Mouse (Mus musculus) kidney, adult 11 months (tissue): ENCODE measurements around the gene Rgs18.

ENCODE experiments used
- DNase-seq: peaks from one replicate; pipeline ENCODE4 v3.0.0; 2022

Gene Rgs18

DNA sequence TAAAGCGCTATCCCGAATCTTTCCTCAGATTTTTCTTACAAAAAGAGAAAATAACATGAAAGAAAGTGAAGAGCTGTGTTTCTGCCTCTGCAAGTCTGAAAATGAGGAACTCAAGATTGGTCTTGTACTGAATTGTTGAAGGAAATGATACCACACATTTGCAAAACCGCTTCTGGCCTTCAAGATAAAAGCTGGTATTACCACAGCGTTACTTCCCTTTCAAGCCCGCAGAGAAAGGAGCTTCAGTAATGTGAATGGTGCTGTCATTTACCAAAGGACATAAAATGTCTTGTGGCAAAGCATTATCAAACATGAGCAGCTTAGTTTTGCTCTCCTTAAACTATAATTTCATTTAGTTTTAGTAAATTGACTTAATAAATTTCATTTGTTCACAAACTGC, at the start of gene Rgs18:
Gene Rgs18 (minus strand): TSS at position 105 of the 400 bp plus-strand sequence.
- no peak for DNase-seq

DNA sequence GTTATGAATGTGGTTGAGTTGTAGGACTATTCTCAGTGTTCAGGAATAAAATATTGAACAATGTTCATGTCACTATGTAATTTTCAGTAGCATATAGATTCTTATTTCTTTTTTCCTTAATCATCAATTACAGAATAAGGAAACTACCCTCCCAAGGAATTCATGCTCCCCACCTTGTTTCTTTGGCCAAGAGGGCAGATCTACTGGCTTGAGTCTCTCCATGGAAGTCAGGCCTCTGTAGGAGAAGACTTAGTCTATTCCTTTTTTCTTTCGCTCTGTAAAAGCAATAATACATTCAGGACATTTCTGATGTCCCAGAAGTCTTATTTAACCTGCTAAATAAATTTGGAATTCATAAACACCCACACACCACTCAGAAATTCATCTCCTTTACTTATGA, 841 bp downstream of the Rgs18 start:
- no peak for DNase-seq

DNA sequence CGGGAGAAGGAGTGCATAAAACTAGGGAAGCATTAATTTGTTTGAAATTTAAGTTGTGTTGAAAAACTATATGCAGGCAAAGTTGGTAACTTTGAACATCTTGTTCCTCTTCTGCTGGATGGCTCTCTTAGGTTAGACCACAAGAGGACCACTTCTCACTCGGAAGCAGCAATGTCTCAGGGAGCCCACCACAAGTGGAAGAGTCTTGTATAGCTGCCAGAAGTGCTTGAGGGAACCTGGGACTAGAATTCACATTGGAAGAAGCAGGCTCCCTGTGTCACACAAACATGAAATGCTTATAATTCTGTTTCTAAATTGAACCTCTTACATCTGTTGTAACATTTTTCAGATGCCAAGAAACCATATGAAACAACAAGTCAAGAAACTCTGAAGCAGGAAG, 9.0 kb downstream of the Rgs18 start:
- DNase-seq: no peak

DNA sequence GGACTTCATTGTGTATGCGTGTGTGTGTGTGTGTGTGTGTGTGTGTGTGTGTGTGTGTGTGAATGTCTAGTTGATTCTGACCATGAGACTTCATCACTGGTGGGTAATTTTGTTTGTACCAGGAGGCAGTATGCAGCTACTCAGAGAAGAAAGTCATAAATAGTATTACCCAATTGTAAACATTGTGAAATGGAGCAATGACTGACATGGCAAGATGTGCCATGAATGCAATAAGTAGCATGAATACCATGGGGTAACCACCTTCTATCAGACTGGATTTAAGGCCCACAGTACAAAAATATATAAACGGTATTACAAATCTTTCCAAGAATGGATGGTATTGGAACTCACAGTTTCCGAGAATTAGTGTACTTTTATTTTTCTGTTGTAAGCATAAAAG, 14.4 kb downstream of the Rgs18 start:
- DNase-seq: no peak

DNA sequence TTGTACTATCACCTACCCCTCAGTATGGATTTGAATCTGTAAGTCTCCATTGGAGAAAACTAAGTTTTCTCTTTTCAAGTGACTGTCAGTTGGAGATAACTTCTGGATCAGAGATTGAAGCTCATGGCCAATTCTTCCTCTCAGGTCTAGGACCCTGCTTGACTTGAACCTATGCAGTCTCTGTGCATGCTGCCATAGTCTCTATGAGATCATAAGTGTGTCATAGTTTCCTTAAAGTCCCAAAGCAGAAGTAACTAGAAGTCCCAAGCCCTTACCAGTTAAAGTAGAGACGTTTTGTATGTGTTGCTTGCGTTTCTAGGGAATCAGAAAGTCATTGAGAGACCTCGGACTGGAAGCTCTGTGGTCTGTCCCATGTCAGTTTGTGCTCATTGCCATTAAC, 24.5 kb downstream of the Rgs18 start:
- DNase-seq: no peak

DNA sequence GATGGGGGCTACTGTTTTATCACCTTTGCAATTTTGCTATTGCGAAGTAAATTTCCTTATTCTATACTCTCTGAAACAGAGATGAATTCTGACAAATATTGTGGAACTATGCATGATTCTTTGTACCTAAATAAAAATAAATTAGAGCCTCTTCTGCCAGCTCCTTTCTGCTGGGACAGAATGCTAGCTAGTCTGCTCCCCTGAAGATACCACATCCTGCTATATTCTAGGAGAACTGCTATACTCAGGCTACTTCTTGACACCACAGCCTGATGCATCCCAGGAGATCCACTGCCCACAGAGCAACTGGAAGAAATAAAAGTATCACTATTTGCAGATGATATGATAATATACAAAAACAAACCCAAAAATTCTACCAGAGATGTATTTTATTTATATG, 29.1 kb downstream of the Rgs18 start:
- no peak for DNase-seq

DNA sequence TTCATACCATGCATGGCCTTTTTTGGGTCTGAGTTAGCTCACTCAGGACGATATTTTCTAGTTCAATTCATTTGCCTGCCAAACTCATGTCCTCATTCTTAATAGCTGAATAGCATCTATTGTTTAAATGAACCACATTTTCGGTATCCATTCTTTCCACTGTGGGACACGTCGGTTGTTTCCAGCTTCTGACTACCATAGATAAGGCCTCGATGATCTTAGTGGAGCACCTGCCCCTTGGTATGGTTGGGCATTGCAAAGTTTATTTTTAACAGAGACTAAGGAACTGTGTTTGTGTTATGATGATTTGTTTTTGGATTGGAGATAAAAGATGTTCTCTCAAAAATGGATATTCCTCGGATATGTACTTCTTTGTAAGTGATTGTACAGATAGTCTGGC, 37.5 kb downstream of the Rgs18 start:
- no peak for DNase-seq

DNA sequence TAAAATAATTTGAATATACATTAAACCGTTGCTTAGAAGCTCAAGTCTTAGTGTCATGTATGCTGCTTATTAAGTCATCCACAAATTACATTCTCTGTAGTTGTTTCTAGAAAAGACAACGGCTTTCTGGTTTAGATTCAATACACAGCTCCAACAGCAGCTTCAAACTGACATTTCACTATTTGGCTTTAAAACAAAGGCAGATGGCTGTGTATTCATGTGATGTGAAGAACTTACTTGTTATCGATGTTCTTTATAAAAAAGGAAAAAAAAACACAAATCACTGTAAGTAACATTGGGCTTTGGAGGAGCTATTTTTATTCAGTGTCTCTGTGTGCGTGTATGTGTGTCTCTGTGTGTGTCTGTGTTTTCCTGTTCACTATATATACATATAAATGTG, 54.5 kb downstream of the Rgs18 start:
- no peak for DNase-seq

DNA sequence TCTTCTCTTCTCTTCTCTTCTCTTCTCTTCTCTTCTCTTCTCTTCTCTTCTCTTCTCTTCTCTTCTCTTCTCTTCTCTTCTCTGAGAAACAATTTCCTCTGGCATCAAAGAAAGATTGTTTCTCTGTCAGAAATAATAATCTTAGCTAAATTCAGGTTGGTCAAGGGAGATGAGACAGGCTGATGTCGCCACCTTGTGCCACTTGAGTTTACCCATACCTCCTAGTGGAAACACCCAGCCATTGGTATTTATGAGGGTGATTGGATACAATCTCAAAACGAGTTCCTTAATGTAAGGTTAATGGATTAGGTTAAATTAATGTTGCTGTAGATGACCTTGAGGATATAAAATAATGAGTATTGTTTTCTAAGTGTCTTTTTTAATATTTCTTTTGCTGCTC, 70.9 kb downstream of the Rgs18 start:
- DNase-seq: no peak
